Mouse (Mus musculus) hindbrain, embryonic 14.5 days (tissue): ENCODE measurements around the gene Clnk. TPM values are rescaled to one million over a fixed set of nuclear protein-coding genes. Genes with fewer than 3 reads are reported as not detected.

Experiments
- ATAC-seq: fragments of 200-750 bp; cut with Nextera tagmentation; 2 replicates; pipeline ENCODE4 v1.8.0; 2017; ENCODE audit warnings: moderate number of reproducible peaks, mild to moderate bottlenecking, moderate TSS enrichment, moderate library complexity; ENCODE audit not compliant: low FRiP score
- DNase-seq: peaks from one replicate; pipeline ENCODE4 v3.0.0-alpha.2; 2015; ENCODE audit warnings: low spot score
- H3K27ac ChIP-seq: fragments of 300-500 bp; sonication (generic); 2 replicates; pipeline ENCODE4 v1.5.1; 2014; ENCODE audit warnings: mild to moderate bottlenecking, moderate library complexity
- H3K27me3 ChIP-seq: fragments of 300-500 bp; sonication (generic); 2 replicates; pipeline ENCODE4 v1.6.1; 2014; ENCODE audit warnings: mild to moderate bottlenecking, low read length, mixed read lengths; ENCODE audit not compliant: control insufficient read depth, insufficient read depth
- H3K36me3 ChIP-seq: fragments of 300-500 bp; sonication (generic); replicated peaks from 2 replicates; pipeline ENCODE4 v1.6.1; 2014; ENCODE audit not compliant: control insufficient read depth, insufficient read depth
- H3K4me1 ChIP-seq: fragments of 300-500 bp; sonication (generic); replicated peaks from 2 replicates; pipeline ENCODE4 v1.6.1; 2014; ENCODE audit warnings: antibody characterized with exemption, low read length, mixed read lengths; ENCODE audit not compliant: control insufficient read depth, insufficient read depth
- H3K4me2 ChIP-seq: fragments of 300-500 bp; sonication (generic); replicated peaks from 2 replicates; pipeline ENCODE4 v1.6.1; 2014; ENCODE audit warnings: mild to moderate bottlenecking, moderate library complexity
- H3K4me3 ChIP-seq: fragments of 300-500 bp; sonication (generic); replicated peaks from 2 replicates; pipeline ENCODE4 v1.5.1; 2014; ENCODE audit warnings: mild to moderate bottlenecking, low read length
- H3K9ac ChIP-seq: fragments of 300-500 bp; sonication (generic); 2 replicates; pipeline ENCODE4 v1.6.1; 2014
- H3K9me3 ChIP-seq: fragments of 300-500 bp; sonication (generic); 2 replicates; pipeline ENCODE4 v1.6.1; 2016; ENCODE audit warnings: low read length; ENCODE audit not compliant: control insufficient read depth
- WGBS: fragments of 180-500 bp; shearing (Covaris S2); extraction: QIAGEN DNeasy Blood & Tissue Kit; methylation state at CpG from one replicate; pipeline ENCODE4 v1.1.7; 2014; 5-methylcytosine and 5-hydroxymethylcytosine counted together
- polyA plus RNA-seq: library from polyadenylated mRNA; unstranded; fragments of >200 nt; fragmentation: Nextera tagmentation; extraction: Ambion mirVana; gene quantifications from 2 replicates; pipeline ENCODE4 v1.2.1, GENCODE M21; 2014

Gene Clnk
- polyA plus RNA-seq, 1 experiment from 2014 or later, result 0.19 TPM

GRCm38 (mm10) chr5:38881416-38881727 lies 4.8 kb upstream of the Clnk start:
- Histone ChIP-seq H3K4me2 (no peak overlapping the region), H3K4me1 (peaks cover 8% of the 10 kb centered on the region; the same call in 1 of the 2 replicates), H3K27me3 (no peaks in the 10 kb centered on the region), H3K9me3 (no peaks in the 10 kb centered on the region), H3K36me3 (no peaks in the 10 kb centered on the region), H3K9ac (no peak overlapping the region), H3K27ac (no peak overlapping the region), H3K4me3 (no peak overlapping the region)
- DNase-seq, result no peak
- 66% methylated on average over 1 of the region's 1 CpGs for WGBS
- no peak for ATAC-seq

GRCm38 (mm10) chr5:38879989-38880706 lies 3.5 kb upstream of the Clnk start:
- ATAC-seq, result peak; percentile 53; the same call in 1 of the 2 replicates
- no peak for DNase-seq
- Histone ChIP-seq H3K36me3 (no peaks in the 10 kb centered on the region), H3K4me3 (no peak overlapping the region), H3K27me3 (no peaks in the 10 kb centered on the region), H3K9ac (no peak overlapping the region), H3K4me1 (peaks cover 8% of the 10 kb centered on the region; the same call in 1 of the 2 replicates), H3K27ac (no peak overlapping the region), H3K9me3 (no peaks in the 10 kb centered on the region), H3K4me2 (0 out of 2 replicates have a peak overlapping the region, but pooled peaks have one; percentile 7)
- WGBS, result 55% methylated on average over 11 of the region's 11 CpGs

- 41% methylated on average over 3 of the region's 3 CpGs for WGBS
- no peak overlapping the region for H3K4me2 ChIP-seq
These were observed 1.2 kb downstream of the Clnk start for GRCm38 (mm10) chr5:38875403-38875802.

GRCm38 (mm10) chr5:38874931-38875330 lies 1.7 kb downstream of the Clnk start:
- DNase-seq, result no peak
- WGBS, result 22% methylated on average over 1 of the region's 1 CpGs
- H3K27ac ChIP-seq, result no peak overlapping the region
- peaks cover under 1% of the 10 kb centered on the region; the same call in 1 of the 2 replicates for H3K4me1 ChIP-seq
- H3K36me3 ChIP-seq, result no peaks in the 10 kb centered on the region
- H3K27me3 ChIP-seq, result no peaks in the 10 kb centered on the region
- H3K9ac ChIP-seq, result no peak overlapping the region
- no peak overlapping the region for H3K4me2 ChIP-seq
- no peaks in the 10 kb centered on the region for H3K9me3 ChIP-seq
- ATAC-seq, result no peak
- H3K4me3 ChIP-seq, result no peak overlapping the region

More at GRCm38 (mm10) chr5:38875403-38875802, 1.2 kb downstream of the Clnk start:
- DNase-seq (no peak), ATAC-seq (no peak)
- Histone ChIP-seq H3K36me3 (no peaks in the 10 kb centered on the region), H3K27ac (no peak overlapping the region), H3K9me3 (no peaks in the 10 kb centered on the region), H3K27me3 (no peaks in the 10 kb centered on the region), H3K4me1 (peaks cover 6% of the 10 kb centered on the region; the same call in 1 of the 2 replicates), H3K4me3 (no peak overlapping the region), H3K9ac (no peak overlapping the region)

GRCm38 (mm10) chr5:38872906-38873305 lies 3.7 kb downstream of the Clnk start:
- Histone ChIP-seq H3K27ac (no peak overlapping the region), H3K4me1 (no peaks in the 10 kb centered on the region), H3K4me2 (no peak overlapping the region), H3K9ac (no peak overlapping the region), H3K27me3 (no peaks in the 10 kb centered on the region), H3K36me3 (no peaks in the 10 kb centered on the region), H3K9me3 (no peaks in the 10 kb centered on the region), H3K4me3 (no peak overlapping the region)
- DNase-seq, result no peak
- 97% methylated on average over 3 of the region's 3 CpGs for WGBS
- ATAC-seq, result no peak

GRCm38 (mm10) chr5:38871591-38871990 lies 5.0 kb downstream of the Clnk start:
- Histone ChIP-seq H3K4me1 (no peaks in the 10 kb centered on the region), H3K27me3 (no peaks in the 10 kb centered on the region), H3K9me3 (no peaks in the 10 kb centered on the region), H3K36me3 (no peaks in the 10 kb centered on the region), H3K9ac (no peak overlapping the region), H3K27ac (no peak overlapping the region), H3K4me2 (no peak overlapping the region), H3K4me3 (no peak overlapping the region)
- ATAC-seq (no peak), DNase-seq (no peak)
- WGBS, result 77% methylated on average over 2 of the region's 2 CpGs

- DNase-seq, result no peak
- Histone ChIP-seq H3K27ac (no peak overlapping the region), H3K4me1 (no peaks in the 10 kb centered on the region), H3K36me3 (no peaks in the 10 kb centered on the region), H3K4me2 (no peak overlapping the region), H3K27me3 (no peaks in the 10 kb centered on the region), H3K9me3 (no peaks in the 10 kb centered on the region), H3K4me3 (no peak overlapping the region), H3K9ac (no peak overlapping the region)
- 50% methylated on average over 12 of the region's 12 CpGs for WGBS
- ATAC-seq, result no peak
These were observed 6.1 kb downstream of the Clnk start for GRCm38 (mm10) chr5:38870485-38870884.

GRCm38 (mm10) chr5:38869976-38870375 lies 6.6 kb downstream of the Clnk start:
- no peaks in the 10 kb centered on the region for H3K36me3 ChIP-seq
- DNase-seq (no peak), ATAC-seq (no peak)
- WGBS, result 81% methylated on average over 9 of the region's 9 CpGs
- no peaks in the 10 kb centered on the region for H3K4me1 ChIP-seq
- no peaks in the 10 kb centered on the region for H3K27me3 ChIP-seq
- H3K4me3 ChIP-seq, result no peak overlapping the region
- no peak overlapping the region for H3K4me2 ChIP-seq
- H3K27ac ChIP-seq, result no peak overlapping the region
- no peaks in the 10 kb centered on the region for H3K9me3 ChIP-seq
- H3K9ac ChIP-seq, result no peak overlapping the region

- DNase-seq (no peak), ATAC-seq (no peak)
- Histone ChIP-seq H3K4me2 (no peak overlapping the region), H3K9me3 (no peaks in the 10 kb centered on the region), H3K4me3 (no peak overlapping the region), H3K36me3 (no peaks in the 10 kb centered on the region), H3K27ac (no peak overlapping the region), H3K9ac (no peak overlapping the region), H3K4me1 (peaks cover 8% of the 10 kb centered on the region; the same call in 1 of the 2 replicates), H3K27me3 (no peaks in the 10 kb centered on the region)
- 90% methylated on average over 6 of the region's 6 CpGs for WGBS
These were observed 12.0 kb downstream of the Clnk start for GRCm38 (mm10) chr5:38864624-38865023.
